Mouse (Mus musculus) small intestine, adult 2 months (tissue): ENCODE results near the gene Olfr410.
A peak's percentile ranks its signal among the peaks of the same experiment; 100 is the strongest.

ENCODE experiments used
- CTCF ChIP-seq: fragments of 200-500 bp; IDR thresholded peaks from 2 replicates; pipeline ENCODE4 v1.5.1; 2012; ENCODE audit warnings: low read depth, mild to moderate bottlenecking, control low read depth, inconsistent platforms, low read length, moderate library complexity, mixed read lengths; ENCODE audit not compliant: insufficient replicate concordance, insufficient read length; ENCODE audit errors: extremely low read depth
- POLR2A ChIP-seq: fragments of 200-500 bp; IDR thresholded peaks from 2 replicates; pipeline ENCODE4 v1.6.1; 2012; ENCODE audit warnings: low read depth, mild to moderate bottlenecking, control low read depth, inconsistent platforms, low read length, moderate library complexity

- TF ChIP-seq CTCF (peak; percentile 48; the same call in 1 of the 2 replicates), POLR2A (no peak)
Observed at GRCm38 (mm10) chr11:74376847-74377246, 39.0 kb upstream of the Olfr410 start.
